Mouse (Mus musculus) embryonic fibroblast, embryonic 13.5 days (primary cell): ENCODE results near the gene Cuedc1.

Experiments used
- CTCF ChIP-seq: IDR thresholded peaks from 2 replicates; pipeline ENCODE4 v1.5.1; 2011; ENCODE audit warnings: mild to moderate bottlenecking, control low read depth, low read length, moderate library complexity, borderline replicate concordance; ENCODE audit not compliant: insufficient read depth
- POLR2A ChIP-seq: IDR thresholded peaks from 2 replicates; pipeline ENCODE4 v1.6.1; 2011; ENCODE audit warnings: low read depth, mild to moderate bottlenecking, control low read depth, low read length, moderate library complexity

DNA sequence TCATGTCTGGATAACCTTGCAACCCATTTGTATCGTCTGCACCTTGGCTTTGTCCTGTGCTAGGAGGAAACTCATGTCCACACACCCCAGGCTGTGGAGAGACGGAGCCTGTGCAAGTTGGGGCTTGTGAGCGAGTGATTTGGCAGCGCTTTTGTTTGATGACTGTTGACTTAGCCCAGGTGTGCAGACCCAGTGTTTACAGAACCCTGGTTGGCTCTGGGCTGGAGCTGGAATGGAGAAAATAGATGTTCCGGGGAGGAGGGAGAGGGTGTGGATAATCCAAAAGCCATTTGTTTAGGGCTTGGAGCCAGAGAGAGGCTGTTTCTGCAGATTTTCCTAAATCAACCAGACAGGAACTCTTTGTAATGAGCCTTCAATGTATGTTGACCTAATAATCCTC, 56.0 kb downstream of the Cuedc1 start:
- TF ChIP-seq CTCF (no peak), POLR2A (no peak)
